Mouse (Mus musculus): ENCODE results near the gene Olfr70. TPM values are rescaled to one million over a fixed set of nuclear protein-coding genes. Genes with fewer than 3 reads are reported as not detected.

Olfr70 gene
- polyA plus RNA-seq, 1 experiment from 2014 or later = not detected

DNA sequence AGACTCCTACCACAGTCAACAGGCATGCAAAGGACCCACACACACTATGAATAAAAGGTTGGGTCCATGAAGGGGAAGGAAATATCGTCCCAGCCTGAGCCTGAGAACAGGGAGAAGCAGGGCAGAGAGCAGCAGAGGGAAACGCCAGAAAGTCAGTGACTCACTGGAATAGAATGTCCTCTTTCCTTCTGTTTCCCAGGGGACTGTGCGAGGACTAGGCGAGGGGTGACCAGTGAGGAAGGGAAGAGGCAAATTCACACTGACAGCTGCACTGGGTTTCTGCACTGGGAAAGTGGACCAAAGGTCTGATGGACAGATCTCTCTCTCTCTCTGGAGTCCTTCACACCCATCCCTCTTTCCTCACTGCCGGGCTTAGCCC, 28.0 kb upstream of the Olfr70 start:
- no peak overlapping the region for H3K4me3 ChIP-seq (ENCODE audit: low read depth, low read length)
- no peaks in the 10 kb centered on the region for H3K27me3 ChIP-seq (ENCODE audit: insufficient read depth, low read length)
- no peak for DNase-seq
- H3K9me3 ChIP-seq (ENCODE audit: low read length) = no peaks in the 10 kb centered on the region
- TF ChIP-seq CTCF (IDR thresholded peaks at IDR 0.05; ENCODE audit: low read depth) = no peak
- peak; percentile 37; the same call in 1 of the 2 replicates for TF ChIP-seq EP300 (IDR thresholded peaks at IDR 0.05; ENCODE audit: low read depth)
- no peak overlapping the region for H3K9ac ChIP-seq (replicated peaks)
- no peaks in the 10 kb centered on the region for H3K36me3 ChIP-seq (replicated peaks; ENCODE audit: insufficient read depth, low read length)
- ATAC-seq = peak; percentile 75
- WGBS (ENCODE audit: insufficient replicate concordance) = 42% methylated on average over 5 of the region's 5 CpGs
- peaks cover 2% of the 10 kb centered on the region for H3K4me1 ChIP-seq (ENCODE audit: insufficient read depth)
- H3K27ac ChIP-seq (ENCODE audit: low read depth) = peak overlapping the region; percentile 70
- H3K4me2 ChIP-seq (ENCODE audit: low read depth, low read length) = no peak overlapping the region

- WGBS (ENCODE audit: insufficient replicate concordance) = 57% methylated on average over 7 of the region's 7 CpGs
- TF ChIP-seq EP300 (IDR thresholded peaks at IDR 0.05; ENCODE audit: low read depth) (no peak), CTCF (IDR thresholded peaks at IDR 0.05; ENCODE audit: low read depth) (no peak)
- Histone ChIP-seq H3K9me3 (ENCODE audit: low read length) (no peaks in the 10 kb centered on the region), H3K27ac (ENCODE audit: low read depth) (peak overlapping the region; percentile 70), H3K4me3 (ENCODE audit: low read depth, low read length) (no peak overlapping the region), H3K9ac (replicated peaks) (no peak overlapping the region), H3K36me3 (replicated peaks; ENCODE audit: insufficient read depth, low read length) (no peaks in the 10 kb centered on the region), H3K27me3 (ENCODE audit: insufficient read depth, low read length) (no peaks in the 10 kb centered on the region), H3K4me2 (ENCODE audit: low read depth, low read length) (no peak overlapping the region), H3K4me1 (ENCODE audit: insufficient read depth) (peaks cover 2% of the 10 kb centered on the region)
- ATAC-seq (peak; percentile 43; the same call in 1 of the 2 replicates), DNase-seq (no peak)
These were observed 27.3 kb upstream of the Olfr70 start for GRCm38 (mm10) chr4:43727718-43728575.

- H3K4me3 ChIP-seq (ENCODE audit: low read depth, low read length) = no peak within 1 kb of the TSS
- no peak within 1 kb of the TSS for H3K4me2 ChIP-seq (ENCODE audit: low read depth, low read length)
- no peaks in the 10 kb centered on the region for H3K27me3 ChIP-seq (ENCODE audit: insufficient read depth, low read length)
- 39% methylated on average over 3 of the region's 3 CpGs for WGBS (ENCODE audit: insufficient replicate concordance)
- DNase-seq (no peak), ATAC-seq (peak; percentile 24; the same call in 1 of the 2 replicates)
- TF ChIP-seq CTCF (IDR thresholded peaks at IDR 0.05; ENCODE audit: low read depth) (no peak), EP300 (IDR thresholded peaks at IDR 0.05; ENCODE audit: low read depth) (no peak)
- H3K9ac ChIP-seq (replicated peaks) = no peak within 1 kb of the TSS
- peaks cover 2% of the 10 kb centered on the region for H3K4me1 ChIP-seq (ENCODE audit: insufficient read depth)
- peak within 1 kb of the TSS; percentile 70 for H3K27ac ChIP-seq (ENCODE audit: low read depth)
- no peaks in the 10 kb centered on the region for H3K36me3 ChIP-seq (replicated peaks; ENCODE audit: insufficient read depth, low read length)
- H3K9me3 ChIP-seq (ENCODE audit: low read length) = no peaks in the 10 kb centered on the region
These were observed 26.4 kb upstream of the Olfr70 start, which contains the start of gene Hrct1 for GRCm38 (mm10) chr4:43726995-43727394. Gene Hrct1, plus strand, starts transcription at chr4:43727188.

- WGBS (ENCODE audit: insufficient replicate concordance) = 38% methylated on average over 12 of the region's 12 CpGs
- TF ChIP-seq CTCF (IDR thresholded peaks at IDR 0.05; ENCODE audit: low read depth) (no peak), EP300 (IDR thresholded peaks at IDR 0.05; ENCODE audit: low read depth) (no peak)
- H3K4me3 ChIP-seq (ENCODE audit: low read depth, low read length) = no peak overlapping the region
- no peak overlapping the region for H3K27ac ChIP-seq (ENCODE audit: low read depth)
- no peak for ATAC-seq
- no peak overlapping the region for H3K9ac ChIP-seq (replicated peaks)
- no peaks in the 10 kb centered on the region for H3K36me3 ChIP-seq (replicated peaks; ENCODE audit: insufficient read depth, low read length)
- H3K27me3 ChIP-seq (ENCODE audit: insufficient read depth, low read length) = no peaks in the 10 kb centered on the region
- H3K4me1 ChIP-seq (ENCODE audit: insufficient read depth) = peaks cover 2% of the 10 kb centered on the region
- H3K9me3 ChIP-seq (ENCODE audit: low read length) = no peaks in the 10 kb centered on the region
- H3K4me2 ChIP-seq (ENCODE audit: low read depth, low read length) = no peak overlapping the region
- DNase-seq = no peak
These were observed 25.8 kb upstream of the Olfr70 start for GRCm38 (mm10) chr4:43726228-43726993.

DNA sequence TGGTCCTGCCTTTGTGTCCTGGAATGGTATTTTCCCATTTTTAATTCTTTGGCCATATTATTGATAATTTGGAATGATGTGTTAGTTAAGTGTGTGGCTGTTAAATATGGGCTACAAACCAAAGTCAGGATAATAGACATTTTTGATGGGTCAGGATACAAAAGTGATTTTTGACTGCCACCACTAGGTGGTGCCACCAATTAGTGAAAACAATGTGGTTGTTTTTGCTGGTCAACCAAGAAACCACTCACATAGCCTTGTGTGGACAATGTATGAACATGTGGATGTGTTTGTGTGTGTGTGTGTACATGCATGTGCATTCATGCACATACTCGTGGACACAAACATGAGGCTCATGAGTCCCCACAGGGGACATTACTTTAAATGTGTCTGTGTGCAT, 24.2 kb upstream of the Olfr70 start:
- no peak for DNase-seq
- H3K4me3 ChIP-seq (ENCODE audit: low read depth, low read length) = no peak overlapping the region
- H3K27me3 ChIP-seq (ENCODE audit: insufficient read depth, low read length) = no peaks in the 10 kb centered on the region
- H3K9me3 ChIP-seq (ENCODE audit: low read length) = no peaks in the 10 kb centered on the region
- H3K36me3 ChIP-seq (replicated peaks; ENCODE audit: insufficient read depth, low read length) = no peaks in the 10 kb centered on the region
- 20% methylated on average over 1 of the region's 1 CpGs for whole genome bisulfite sequencing (ENCODE audit: insufficient replicate concordance)
- peaks cover 2% of the 10 kb centered on the region for H3K4me1 ChIP-seq (ENCODE audit: insufficient read depth)
- H3K27ac ChIP-seq (ENCODE audit: low read depth) = no peak overlapping the region
- TF ChIP-seq CTCF (IDR thresholded peaks at IDR 0.05; ENCODE audit: low read depth) = peak; percentile 79
- TF ChIP-seq EP300 (IDR thresholded peaks at IDR 0.05; ENCODE audit: low read depth) = no peak
- ATAC-seq = no peak
- no peak overlapping the region for H3K9ac ChIP-seq (replicated peaks)
- no peak overlapping the region for H3K4me2 ChIP-seq (ENCODE audit: low read depth, low read length)

GRCm38 (mm10) chr4:43722191-43722590, 21.6 kb upstream of the Olfr70 start:
- WGBS (ENCODE audit: insufficient replicate concordance) = 78% methylated on average over 4 of the region's 4 CpGs
- ATAC-seq (no peak), DNase-seq (no peak)
- H3K27me3 ChIP-seq (ENCODE audit: insufficient read depth, low read length) = no peaks in the 10 kb centered on the region
- no peak overlapping the region for H3K9ac ChIP-seq (replicated peaks)
- no peak overlapping the region for H3K27ac ChIP-seq (ENCODE audit: low read depth)
- TF ChIP-seq CTCF (IDR thresholded peaks at IDR 0.05; ENCODE audit: low read depth) (no peak), EP300 (IDR thresholded peaks at IDR 0.05; ENCODE audit: low read depth) (no peak)
- no peaks in the 10 kb centered on the region; the same call in 1 of the 2 replicates for H3K4me1 ChIP-seq (ENCODE audit: insufficient read depth)
- H3K4me2 ChIP-seq (ENCODE audit: low read depth, low read length) = no peak overlapping the region
- no peaks in the 10 kb centered on the region for H3K36me3 ChIP-seq (replicated peaks; ENCODE audit: insufficient read depth, low read length)
- no peak overlapping the region for H3K4me3 ChIP-seq (ENCODE audit: low read depth, low read length)
- H3K9me3 ChIP-seq (ENCODE audit: low read length) = no peaks in the 10 kb centered on the region
